Mouse (Mus musculus) duodenum, adult 2 months (tissue): ENCODE results near the gene E2f1. TPM values are rescaled to one million over a fixed set of nuclear protein-coding genes. Genes with fewer than 3 reads are reported as not detected.

Experiments used
- polyA plus RNA-seq: library from polyadenylated mRNA; depleted of rRNA; stranded (reverse); fragments of >200 nt; gene quantifications from 2 replicates; pipeline ENCODE4 v1.2.3, GENCODE M21; 2012; ENCODE audit warnings: low replicate concordance; rRNA removed

Gene E2f1
- polyA plus RNA-seq, result 6.4 and 8.0 TPM in 2 replicates

DNA sequence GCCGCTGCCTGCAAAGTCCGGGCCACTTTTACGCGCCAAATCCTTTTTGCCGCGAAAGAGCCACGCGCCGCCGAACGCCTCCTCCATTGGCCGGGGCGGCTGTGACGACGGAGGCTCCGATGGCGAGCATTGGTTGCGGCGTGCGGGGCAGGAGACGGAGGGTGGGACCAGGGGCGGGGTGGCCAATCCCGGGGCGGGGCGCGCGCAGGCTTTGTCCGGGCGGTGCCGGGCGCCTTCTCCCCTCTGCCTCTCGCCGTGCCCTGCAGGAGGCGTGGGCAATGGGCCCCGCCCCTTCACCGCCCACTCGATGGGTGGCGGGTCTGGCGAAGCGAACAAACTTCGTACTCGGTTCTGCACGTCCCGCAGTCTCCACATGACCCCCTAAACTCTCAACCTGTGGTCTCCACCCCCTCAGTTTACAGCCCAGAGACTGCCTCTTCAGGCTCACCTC lies at the start of gene E2f1:
Gene E2f1 (minus strand): TSS at position 57 of the 451 bp plus-strand sequence.

DNA sequence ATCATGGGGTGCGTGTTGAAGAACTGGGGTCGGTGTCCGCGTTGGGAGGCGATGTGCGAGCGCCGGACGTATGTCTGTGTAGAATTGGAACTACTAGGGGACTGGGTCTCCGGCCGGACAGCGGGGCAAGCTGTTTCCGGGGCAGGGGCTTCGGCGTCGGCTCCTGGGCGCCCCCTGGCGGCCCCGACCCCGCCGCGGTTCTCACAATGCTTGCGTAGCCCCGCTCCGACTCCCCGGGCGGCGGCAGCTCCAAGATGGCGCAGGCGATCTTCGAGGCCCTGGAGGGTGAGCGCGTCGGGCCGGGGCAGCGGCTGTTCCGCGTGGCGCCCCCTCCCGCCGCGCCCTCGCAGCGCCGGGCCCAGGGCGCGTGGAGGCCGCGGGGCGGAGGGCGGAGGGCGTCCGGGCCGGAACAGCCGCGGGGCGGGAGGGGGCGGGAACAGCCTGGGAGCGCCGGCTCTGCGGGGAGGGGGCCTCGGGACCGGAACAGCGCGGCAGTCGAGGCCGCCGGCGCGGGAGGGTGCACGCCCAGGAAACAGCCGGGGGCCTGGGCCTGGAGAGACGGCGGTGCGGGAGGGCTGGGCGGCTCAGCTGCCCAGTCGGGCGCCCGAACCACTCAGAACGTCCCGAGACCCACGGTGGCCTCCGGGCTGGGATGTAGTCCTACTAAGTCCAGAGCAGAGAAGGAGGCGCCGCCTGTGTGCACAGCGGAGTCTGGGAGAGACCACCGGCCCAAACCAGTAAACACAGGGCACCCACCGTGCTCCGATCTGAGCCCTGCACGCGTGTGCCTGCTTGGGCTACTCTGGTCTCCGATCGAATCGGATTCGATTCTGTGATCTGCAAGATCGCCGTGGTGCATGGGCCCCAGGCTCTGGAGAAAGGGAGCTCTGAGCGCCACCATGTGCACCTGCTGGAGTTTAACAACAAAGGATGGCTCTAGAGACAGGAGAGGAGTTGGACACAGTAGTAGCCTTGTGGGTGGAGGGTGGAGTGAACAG lies 43.7 kb upstream of the E2f1 start, which contains the start of the genes Zfp341 and 4930519P11Rik:
Gene Zfp341 (plus strand): TSS at position 180 of the 998 bp plus-strand sequence.
Gene 4930519P11Rik (minus strand): TSS at position 320 of the 998 bp plus-strand sequence.

GRCm38 (mm10) chr2:154603638-154604153 lies 34.0 kb upstream of the E2f1 start, which contains the start of gene Pxmp4:
Pxmp4 (minus strand) TSS chr2:154603708.

GRCm38 (mm10) chr2:154558264-154559039 lies 11.2 kb downstream of the E2f1 start, which contains the start of gene Necab3:
Necab3 (minus strand) TSS chr2:154558890.

GRCm38 (mm10) chr2:154551476-154551875 lies 18.2 kb downstream of the E2f1 start, which contains the start of gene Actl10:
Actl10 (plus strand) TSS chr2:154551776.

DNA sequence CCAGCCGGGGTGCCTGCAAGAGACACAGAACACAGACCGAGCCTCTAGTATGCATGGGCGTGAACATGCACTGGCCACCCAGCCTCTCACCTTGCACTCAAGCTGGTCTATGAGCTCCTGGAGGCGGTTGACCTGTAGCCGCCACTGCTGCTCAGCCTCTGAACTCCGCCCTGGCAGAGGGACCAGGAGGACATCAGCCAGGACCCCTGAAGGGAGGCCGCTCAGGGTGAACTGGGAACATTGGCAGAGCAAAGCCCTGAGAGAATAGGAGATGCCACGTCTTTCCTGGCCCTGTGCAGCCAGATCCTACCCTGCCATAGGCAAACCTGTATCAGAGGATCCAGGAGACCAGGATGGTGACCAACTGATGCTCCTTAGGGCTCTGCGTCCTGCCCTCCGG lies 23.0 kb downstream of the E2f1 start, which contains the start of gene 1700003F12Rik:
Gene 1700003F12Rik (plus strand): TSS at position 375 of the 400 bp plus-strand sequence.

Other genes starting within 250 kb of the E2f1 start
- 3.9 and 4.2 TPM in 2 replicates for gene Cdk5rap1, start 196.9 kb downstream of the E2f1 start, polyA plus RNA-seq
- 16.9 and 38.8 TPM in 2 replicates for gene Snta1, start 161.8 kb downstream of the E2f1 start, polyA plus RNA-seq
- gene Cbfa2t2, start 133.4 kb downstream of the E2f1 start, polyA plus RNA-seq, result 3.5 and 3.9 TPM in 2 replicates
- 0.21 and 1.0 TPM in 2 replicates for gene 1700003F12Rik, start 22.8 kb downstream of the E2f1 start, polyA plus RNA-seq
- 0.07 and 0.27 TPM in 2 replicates for gene Actl10, start 18.1 kb downstream of the E2f1 start, polyA plus RNA-seq
- 0.31 and 0.44 TPM in 2 replicates for gene Necab3, start 11.0 kb downstream of the E2f1 start, polyA plus RNA-seq
- 32.7 and 43.8 TPM in 2 replicates for gene Pxmp4, start 33.8 kb upstream of the E2f1 start, polyA plus RNA-seq
- 3.0 and 3.9 TPM in 2 replicates for gene Zfp341, start 43.4 kb upstream of the E2f1 start, polyA plus RNA-seq
- gene 4930519P11Rik, start 43.5 kb upstream of the E2f1 start, polyA plus RNA-seq, result 0.33 and 0.58 TPM in 2 replicates
- gene Chmp4b, start 81.8 kb upstream of the E2f1 start, polyA plus RNA-seq, result 89.8 and 102 TPM in 2 replicates
- not detected in 2 replicates for gene Gm14214, start 200.1 kb upstream of the E2f1 start, polyA plus RNA-seq
- gene Raly, start 221.2 kb upstream of the E2f1 start, polyA plus RNA-seq, result 161 and 261 TPM in 2 replicates
- gene a, start 221.5 kb upstream of the E2f1 start, polyA plus RNA-seq, result 0.86 and 0.95 TPM in 2 replicates